Mouse (Mus musculus): ENCODE measurements around the gene Apold1. TPM values are rescaled to one million over a fixed set of nuclear protein-coding genes. Genes with fewer than 3 reads are reported as not detected.

Gene Apold1
- polyA plus RNA-seq, 1 experiment from 2014 or later, result 3.5 TPM

DNA sequence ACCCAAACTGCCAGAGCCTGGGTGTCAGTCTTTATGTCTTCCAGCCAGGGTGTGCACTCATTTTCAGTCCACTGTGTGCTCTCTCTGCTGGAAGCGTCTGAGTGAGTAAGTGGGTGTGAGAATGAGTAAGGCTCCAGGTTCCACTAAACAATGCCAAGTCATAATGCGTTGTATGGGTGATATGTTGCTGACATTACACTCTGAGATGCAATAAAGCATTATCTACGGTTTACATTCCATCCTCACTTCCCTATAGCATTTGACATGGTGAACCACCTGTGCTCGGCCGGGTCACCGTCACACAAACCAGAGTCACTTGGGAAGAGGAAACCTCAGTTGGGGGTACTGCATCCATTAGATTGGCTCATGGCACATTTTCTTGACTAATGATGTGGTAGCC, 9.2 kb downstream of the Apold1 start:
- ATAC-seq (no peak), DNase-seq (ENCODE audit: low spot score) (no peak)
- no peaks in the 10 kb centered on the region for H3K4me1 ChIP-seq (ENCODE audit: control insufficient read depth, insufficient read depth, low read length)
- H3K9ac ChIP-seq (ENCODE audit: low read length), result no peak overlapping the region
- no peaks in the 10 kb centered on the region for H3K27me3 ChIP-seq (replicated peaks; ENCODE audit: control insufficient read depth, insufficient read depth, low read length)
- H3K36me3 ChIP-seq (ENCODE audit: control insufficient read depth, insufficient read depth, low read length), result no peaks in the 10 kb centered on the region
- H3K4me2 ChIP-seq (ENCODE audit: low read length), result no peak overlapping the region
- no peaks in the 10 kb centered on the region for H3K9me3 ChIP-seq (replicated peaks; ENCODE audit: control insufficient read depth, low read length)
- 91% methylated on average over 6 of the region's 6 CpGs for WGBS
- no peak overlapping the region for H3K27ac ChIP-seq (ENCODE audit: low read depth, low read length)
- no peak overlapping the region for H3K4me3 ChIP-seq (ENCODE audit: low read depth, low read length)

- Histone ChIP-seq H3K4me1 (ENCODE audit: control insufficient read depth, insufficient read depth, low read length) (no peaks in the 10 kb centered on the region), H3K9me3 (replicated peaks; ENCODE audit: control insufficient read depth, low read length) (no peaks in the 10 kb centered on the region), H3K27me3 (replicated peaks; ENCODE audit: control insufficient read depth, insufficient read depth, low read length) (no peaks in the 10 kb centered on the region), H3K27ac (ENCODE audit: low read depth, low read length) (no peak overlapping the region), H3K4me2 (ENCODE audit: low read length) (no peak overlapping the region), H3K4me3 (ENCODE audit: low read depth, low read length) (no peak overlapping the region), H3K9ac (ENCODE audit: low read length) (no peak overlapping the region), H3K36me3 (ENCODE audit: control insufficient read depth, insufficient read depth, low read length) (no peaks in the 10 kb centered on the region)
- DNase-seq (ENCODE audit: low spot score) (peak; percentile 63), ATAC-seq (peak; percentile 55; the same call in 1 of the 2 replicates)
- WGBS, result 74% methylated on average over 12 of the region's 12 CpGs
Measured at GRCm38 (mm10) chr6:134994031-134994651, 12.6 kb downstream of the Apold1 start.

DNA sequence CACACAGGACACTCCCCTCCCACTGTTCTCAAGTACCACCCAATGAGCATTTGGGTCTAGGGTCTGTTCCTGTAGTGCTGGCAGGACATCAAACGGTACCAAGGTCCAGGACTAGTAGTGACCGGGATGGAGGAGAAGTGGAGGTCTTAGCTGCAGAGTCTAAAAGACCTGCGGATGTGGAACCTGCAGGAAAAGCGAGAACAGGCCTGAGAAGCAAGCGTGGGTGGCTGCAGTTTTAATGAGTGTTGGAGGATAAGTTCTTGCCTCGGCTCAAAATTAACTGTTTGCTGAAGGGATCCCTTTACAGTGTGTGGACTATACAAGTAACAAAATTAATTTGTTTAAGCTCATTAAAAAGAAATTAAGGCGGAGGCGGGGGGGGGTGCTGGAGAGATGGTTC, 13.5 kb downstream of the Apold1 start:
- Histone ChIP-seq H3K27me3 (replicated peaks; ENCODE audit: control insufficient read depth, insufficient read depth, low read length) (no peaks in the 10 kb centered on the region), H3K4me1 (ENCODE audit: control insufficient read depth, insufficient read depth, low read length) (no peaks in the 10 kb centered on the region), H3K36me3 (ENCODE audit: control insufficient read depth, insufficient read depth, low read length) (no peaks in the 10 kb centered on the region), H3K9me3 (replicated peaks; ENCODE audit: control insufficient read depth, low read length) (no peaks in the 10 kb centered on the region), H3K4me2 (ENCODE audit: low read length) (no peak overlapping the region), H3K4me3 (ENCODE audit: low read depth, low read length) (no peak overlapping the region), H3K9ac (ENCODE audit: low read length) (no peak overlapping the region), H3K27ac (ENCODE audit: low read depth, low read length) (no peak overlapping the region)
- WGBS, result 76% methylated on average over 8 of the region's 8 CpGs
- DNase-seq (ENCODE audit: low spot score), result no peak
- no peak for ATAC-seq

GRCm38 (mm10) chr6:134996918-134997317, 15.4 kb downstream of the Apold1 start:
- 84% methylated on average over 2 of the region's 2 CpGs for WGBS
- ATAC-seq, result no peak
- H3K4me2 ChIP-seq (ENCODE audit: low read length), result no peak overlapping the region
- H3K27ac ChIP-seq (ENCODE audit: low read depth, low read length), result no peak overlapping the region
- no peaks in the 10 kb centered on the region for H3K4me1 ChIP-seq (ENCODE audit: control insufficient read depth, insufficient read depth, low read length)
- no peaks in the 10 kb centered on the region for H3K27me3 ChIP-seq (replicated peaks; ENCODE audit: control insufficient read depth, insufficient read depth, low read length)
- no peak overlapping the region for H3K9ac ChIP-seq (ENCODE audit: low read length)
- H3K36me3 ChIP-seq (ENCODE audit: control insufficient read depth, insufficient read depth, low read length), result no peaks in the 10 kb centered on the region
- no peak overlapping the region for H3K4me3 ChIP-seq (ENCODE audit: low read depth, low read length)
- no peak for DNase-seq (ENCODE audit: low spot score)
- no peaks in the 10 kb centered on the region for H3K9me3 ChIP-seq (replicated peaks; ENCODE audit: control insufficient read depth, low read length)

DNA sequence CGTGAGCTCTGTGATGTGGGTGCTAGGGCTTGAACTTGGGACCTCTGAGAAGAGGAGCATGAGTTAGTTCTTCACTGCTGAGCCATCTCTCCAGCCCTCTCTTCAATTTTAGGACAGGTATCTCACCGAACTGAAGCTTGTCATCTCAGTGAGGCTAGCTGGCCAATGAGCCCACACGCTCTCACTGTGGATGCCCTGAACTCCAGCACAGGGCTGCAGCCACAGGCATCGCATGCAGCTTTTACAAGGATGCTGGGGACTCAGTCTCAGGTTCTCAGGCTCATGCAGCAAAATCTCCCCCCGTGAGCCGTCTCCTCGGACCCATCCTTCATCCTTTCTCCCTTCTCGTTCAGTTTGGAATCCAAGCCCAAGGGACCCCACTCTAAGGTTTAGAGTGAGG, 16.6 kb downstream of the Apold1 start:
- Histone ChIP-seq H3K27me3 (replicated peaks; ENCODE audit: control insufficient read depth, insufficient read depth, low read length) (no peaks in the 10 kb centered on the region), H3K9me3 (replicated peaks; ENCODE audit: control insufficient read depth, low read length) (no peaks in the 10 kb centered on the region), H3K36me3 (ENCODE audit: control insufficient read depth, insufficient read depth, low read length) (no peaks in the 10 kb centered on the region), H3K4me3 (ENCODE audit: low read depth, low read length) (no peak overlapping the region), H3K4me2 (ENCODE audit: low read length) (no peak overlapping the region), H3K27ac (ENCODE audit: low read depth, low read length) (no peak overlapping the region), H3K4me1 (ENCODE audit: control insufficient read depth, insufficient read depth, low read length) (no peaks in the 10 kb centered on the region), H3K9ac (ENCODE audit: low read length) (no peak overlapping the region)
- DNase-seq (ENCODE audit: low spot score) (no peak), ATAC-seq (no peak)
- WGBS, result 90% methylated on average over 8 of the region's 8 CpGs

DNA sequence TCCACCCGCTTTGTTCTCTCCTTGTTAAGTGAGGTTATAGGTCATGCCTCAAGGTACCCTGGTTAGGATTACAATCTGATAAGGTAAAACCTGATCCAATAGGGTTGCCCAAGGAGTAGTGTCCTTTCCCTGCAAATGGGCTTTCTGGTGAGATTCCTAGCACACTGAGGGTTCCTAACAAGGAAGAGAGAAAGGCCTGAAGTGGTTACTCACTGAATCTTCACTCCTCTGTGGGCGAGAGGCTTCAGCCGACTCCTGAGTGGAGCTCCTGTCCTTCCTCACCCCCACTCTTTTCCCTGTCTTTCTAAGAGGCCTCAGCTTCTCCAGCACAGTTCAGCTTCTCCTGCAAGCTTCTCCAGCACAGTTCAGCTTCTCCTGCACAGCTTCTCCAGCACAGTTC, 17.3 kb downstream of the Apold1 start:
- ATAC-seq (no peak), DNase-seq (ENCODE audit: low spot score) (no peak)
- H3K4me2 ChIP-seq (ENCODE audit: low read length), result no peak overlapping the region
- no peaks in the 10 kb centered on the region for H3K27me3 ChIP-seq (replicated peaks; ENCODE audit: control insufficient read depth, insufficient read depth, low read length)
- no peak overlapping the region for H3K27ac ChIP-seq (ENCODE audit: low read depth, low read length)
- H3K9ac ChIP-seq (ENCODE audit: low read length), result no peak overlapping the region
- WGBS, result 76% methylated on average over 3 of the region's 3 CpGs
- H3K36me3 ChIP-seq (ENCODE audit: control insufficient read depth, insufficient read depth, low read length), result no peaks in the 10 kb centered on the region
- no peak overlapping the region for H3K4me3 ChIP-seq (ENCODE audit: low read depth, low read length)
- no peaks in the 10 kb centered on the region for H3K9me3 ChIP-seq (replicated peaks; ENCODE audit: control insufficient read depth, low read length)
- H3K4me1 ChIP-seq (ENCODE audit: control insufficient read depth, insufficient read depth, low read length), result no peaks in the 10 kb centered on the region

GRCm38 (mm10) chr6:135000272-135000671, 18.8 kb downstream of the Apold1 start:
- H3K4me3 ChIP-seq (ENCODE audit: low read depth, low read length), result no peak overlapping the region
- H3K9me3 ChIP-seq (replicated peaks; ENCODE audit: control insufficient read depth, low read length), result no peaks in the 10 kb centered on the region
- no peaks in the 10 kb centered on the region for H3K27me3 ChIP-seq (replicated peaks; ENCODE audit: control insufficient read depth, insufficient read depth, low read length)
- no peaks in the 10 kb centered on the region for H3K36me3 ChIP-seq (ENCODE audit: control insufficient read depth, insufficient read depth, low read length)
- ATAC-seq (no peak), DNase-seq (ENCODE audit: low spot score) (no peak)
- no peak overlapping the region for H3K27ac ChIP-seq (ENCODE audit: low read depth, low read length)
- H3K4me2 ChIP-seq (ENCODE audit: low read length), result no peak overlapping the region
- H3K9ac ChIP-seq (ENCODE audit: low read length), result no peak overlapping the region
- 77% methylated on average over 4 of the region's 4 CpGs for WGBS
- H3K4me1 ChIP-seq (ENCODE audit: control insufficient read depth, insufficient read depth, low read length), result no peaks in the 10 kb centered on the region

DNA sequence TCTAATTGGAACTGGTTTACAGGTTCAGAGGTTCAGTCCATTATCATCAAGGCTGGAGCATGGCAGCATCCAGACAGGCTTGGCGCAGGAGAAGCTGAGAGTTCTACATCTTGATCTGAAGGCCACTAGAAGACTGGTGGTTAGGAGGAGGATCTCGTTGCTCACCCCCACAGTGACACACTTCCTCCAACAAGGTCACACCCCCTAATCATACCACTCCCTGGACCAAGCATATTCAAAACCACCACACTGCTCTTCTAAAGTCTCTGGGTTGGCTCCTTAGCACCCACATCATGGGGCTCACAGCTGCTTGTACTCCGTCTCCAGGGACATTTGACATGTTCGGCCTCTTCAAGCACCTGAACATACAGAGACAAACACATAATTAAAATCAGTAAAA, 20.5 kb downstream of the Apold1 start:
- ATAC-seq, result no peak
- Histone ChIP-seq H3K4me2 (ENCODE audit: low read length) (no peak overlapping the region), H3K27me3 (replicated peaks; ENCODE audit: control insufficient read depth, insufficient read depth, low read length) (no peaks in the 10 kb centered on the region), H3K36me3 (ENCODE audit: control insufficient read depth, insufficient read depth, low read length) (no peaks in the 10 kb centered on the region), H3K9ac (ENCODE audit: low read length) (no peak overlapping the region), H3K4me3 (ENCODE audit: low read depth, low read length) (no peak overlapping the region), H3K27ac (ENCODE audit: low read depth, low read length) (no peak overlapping the region), H3K9me3 (replicated peaks; ENCODE audit: control insufficient read depth, low read length) (no peaks in the 10 kb centered on the region), H3K4me1 (ENCODE audit: control insufficient read depth, insufficient read depth, low read length) (no peaks in the 10 kb centered on the region)
- no peak for DNase-seq (ENCODE audit: low spot score)
- 91% methylated on average over 4 of the region's 4 CpGs for WGBS

DNA sequence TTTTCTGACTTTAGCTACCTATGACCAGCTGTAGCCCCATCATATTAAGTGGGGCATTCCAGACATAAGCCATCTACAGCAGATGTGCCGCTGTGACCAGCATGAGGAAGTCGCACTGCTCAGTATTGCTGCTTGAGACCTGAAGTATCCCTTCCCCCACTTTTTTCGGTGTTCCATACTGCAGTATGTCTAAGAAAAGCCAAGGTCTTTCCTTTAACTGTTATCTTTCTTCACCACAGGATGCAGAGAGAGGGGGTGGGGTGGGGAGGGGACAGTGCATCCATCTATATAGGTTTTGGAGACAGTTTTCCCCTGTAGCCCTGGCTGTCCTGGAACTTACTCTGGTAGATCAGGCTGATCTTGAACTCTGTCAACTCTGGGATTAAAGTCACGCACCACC, 24.9 kb downstream of the Apold1 start:
- ATAC-seq (no peak), DNase-seq (ENCODE audit: low spot score) (no peak)
- Histone ChIP-seq H3K27me3 (replicated peaks; ENCODE audit: control insufficient read depth, insufficient read depth, low read length) (no peaks in the 10 kb centered on the region), H3K4me3 (ENCODE audit: low read depth, low read length) (no peak overlapping the region), H3K4me1 (ENCODE audit: control insufficient read depth, insufficient read depth, low read length) (no peaks in the 10 kb centered on the region), H3K27ac (ENCODE audit: low read depth, low read length) (no peak overlapping the region), H3K9ac (ENCODE audit: low read length) (no peak overlapping the region), H3K4me2 (ENCODE audit: low read length) (no peak overlapping the region), H3K36me3 (ENCODE audit: control insufficient read depth, insufficient read depth, low read length) (no peaks in the 10 kb centered on the region), H3K9me3 (replicated peaks; ENCODE audit: control insufficient read depth, low read length) (no peaks in the 10 kb centered on the region)
- WGBS, result 92% methylated on average over 4 of the region's 4 CpGs

Data from forebrain, embryonic 14.5 days (tissue).